Mouse (Mus musculus): ENCODE data around the gene Med15.

- TF ChIP-seq POLR2A (IDR thresholded peaks at IDR 0.05; ENCODE audit: low read depth, low read length) (no peak), CTCF (IDR thresholded peaks at IDR 0.05; ENCODE audit: extremely low read depth, insufficient read length, insufficient replicate concordance, low read depth, low read length) (no peak)
Measured at GRCm38 (mm10) chr16:17753686-17754085, 21.0 kb upstream of the Med15 start.
